Mouse (Mus musculus): Measurements from ENCODE around the gene Wdr70. TPM values are rescaled to one million over a fixed set of nuclear protein-coding genes. Genes with fewer than 3 reads are reported as not detected.
A peak's percentile ranks its signal among the peaks of the same experiment; 100 is the strongest.

The Wdr70 gene
- polyA plus RNA-seq, 1 experiment from 2014 or later: 51.6 TPM

DNA sequence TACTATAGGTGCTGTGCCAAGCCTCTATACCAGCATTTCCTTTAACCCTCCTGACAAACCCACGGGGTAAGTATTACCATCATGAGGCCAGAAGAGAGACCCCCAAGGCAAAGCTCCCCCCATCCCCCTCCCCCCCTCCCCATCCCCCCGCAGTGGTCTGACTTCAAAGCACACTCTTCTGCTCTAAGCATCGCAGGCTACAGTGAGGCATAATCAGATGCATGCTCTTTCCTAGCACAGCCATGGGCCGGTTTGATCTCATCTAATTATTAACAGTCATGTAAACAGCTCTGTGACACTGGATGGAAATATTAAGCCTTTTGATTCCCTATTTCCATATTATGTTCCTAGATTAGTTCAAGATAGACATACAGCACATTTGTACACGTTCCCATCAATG is 226.5 kb downstream of the Wdr70 start:
- Histone ChIP-seq H3K27me3 (ENCODE audit: insufficient read depth, poor library complexity, severe bottlenecking) (no peaks in the 10 kb centered on the region), H3K4me3 (no peak overlapping the region), H3K9me3 (no peaks in the 10 kb centered on the region), H3K36me3 (no peaks in the 10 kb centered on the region), H3K4me1 (0 out of 2 replicates have a peak, but pooled peaks cover under 1% of the 10 kb centered on the region), H3K27ac (no peak overlapping the region)
- no peak for DNase-seq (ENCODE audit: low spot score)
- WGBS: 76% methylated on average over 5 of the region's 5 CpGs

DNA sequence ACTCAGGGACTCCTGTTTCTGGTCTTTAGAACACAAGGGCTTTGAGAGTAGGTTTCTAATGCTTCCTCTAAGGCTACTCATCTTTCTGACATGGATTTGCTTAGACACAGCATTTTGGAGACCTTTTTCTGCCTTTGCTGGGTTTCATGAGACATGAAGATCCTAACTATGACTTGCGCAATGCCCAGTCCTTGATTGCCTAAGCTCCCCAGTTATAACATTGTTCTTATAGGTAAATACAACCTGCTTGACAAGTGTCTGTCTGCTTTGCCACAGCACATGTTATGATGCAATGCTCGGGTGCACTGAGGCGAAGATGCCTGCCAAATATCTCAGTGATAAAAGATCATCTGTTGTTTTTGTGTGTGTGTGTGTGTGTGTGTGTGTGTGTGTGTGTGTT is 233.7 kb downstream of the Wdr70 start:
- no peak for DNase-seq (ENCODE audit: low spot score)
- no peaks in the 10 kb centered on the region for H3K4me1 ChIP-seq
- 83% methylated on average over 3 of the region's 3 CpGs for WGBS
- no peak overlapping the region for H3K27ac ChIP-seq
- no peaks in the 10 kb centered on the region for H3K36me3 ChIP-seq
- H3K9me3 ChIP-seq: no peaks in the 10 kb centered on the region
- no peaks in the 10 kb centered on the region for H3K27me3 ChIP-seq (ENCODE audit: insufficient read depth, poor library complexity, severe bottlenecking)
- no peak overlapping the region for H3K4me3 ChIP-seq

DNA sequence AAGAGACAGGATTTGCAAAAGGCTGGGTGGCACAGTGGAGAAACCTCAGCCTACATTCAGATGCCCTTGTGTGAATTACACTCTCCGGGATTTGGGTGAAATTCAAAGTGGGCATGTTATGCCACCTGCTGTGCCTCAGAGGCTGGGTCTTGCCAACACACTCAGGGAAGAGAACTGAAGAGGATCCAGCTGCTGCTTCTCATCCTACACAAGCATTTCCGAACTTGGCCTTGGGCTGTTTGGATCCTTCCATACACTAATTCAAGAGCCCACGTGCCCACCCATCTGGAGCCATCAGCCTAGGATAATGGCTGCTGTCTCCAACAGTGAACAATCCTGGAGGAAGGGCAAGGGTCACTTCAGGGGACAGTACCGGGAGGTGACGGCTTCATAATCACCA is 235.7 kb downstream of the Wdr70 start:
- Histone ChIP-seq H3K4me1 (no peaks in the 10 kb centered on the region), H3K27me3 (ENCODE audit: insufficient read depth, poor library complexity, severe bottlenecking) (no peaks in the 10 kb centered on the region), H3K27ac (no peak overlapping the region), H3K36me3 (no peaks in the 10 kb centered on the region), H3K4me3 (no peak overlapping the region), H3K9me3 (no peaks in the 10 kb centered on the region)
- no peak for DNase-seq (ENCODE audit: low spot score)
- 69% methylated on average over 5 of the region's 5 CpGs for WGBS

DNA sequence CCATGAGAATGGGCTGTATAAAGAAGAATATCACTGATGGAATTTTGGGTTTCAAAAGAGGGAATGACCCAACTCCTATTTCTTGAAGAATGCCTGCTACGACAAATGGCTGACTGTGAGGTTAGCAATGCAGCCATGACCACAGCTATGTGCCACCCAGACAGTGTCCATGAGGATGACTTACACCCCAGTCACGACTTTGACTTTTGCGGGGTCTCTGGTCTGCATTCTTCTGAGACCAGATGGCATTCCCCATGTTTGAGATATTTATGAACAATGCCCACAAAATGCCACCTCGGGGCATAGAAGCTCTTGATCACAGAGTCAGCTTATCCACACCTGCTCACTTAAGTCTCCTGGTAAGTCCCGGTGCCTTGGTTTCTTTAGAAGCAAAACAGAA is 236.1 kb downstream of the Wdr70 start:
- no peak for DNase-seq (ENCODE audit: low spot score)
- Histone ChIP-seq H3K36me3 (no peaks in the 10 kb centered on the region), H3K27ac (no peak overlapping the region), H3K4me3 (no peak overlapping the region), H3K9me3 (no peaks in the 10 kb centered on the region), H3K4me1 (no peaks in the 10 kb centered on the region), H3K27me3 (ENCODE audit: insufficient read depth, poor library complexity, severe bottlenecking) (no peaks in the 10 kb centered on the region)
- 85% methylated on average over 5 of the region's 5 CpGs for WGBS

DNA sequence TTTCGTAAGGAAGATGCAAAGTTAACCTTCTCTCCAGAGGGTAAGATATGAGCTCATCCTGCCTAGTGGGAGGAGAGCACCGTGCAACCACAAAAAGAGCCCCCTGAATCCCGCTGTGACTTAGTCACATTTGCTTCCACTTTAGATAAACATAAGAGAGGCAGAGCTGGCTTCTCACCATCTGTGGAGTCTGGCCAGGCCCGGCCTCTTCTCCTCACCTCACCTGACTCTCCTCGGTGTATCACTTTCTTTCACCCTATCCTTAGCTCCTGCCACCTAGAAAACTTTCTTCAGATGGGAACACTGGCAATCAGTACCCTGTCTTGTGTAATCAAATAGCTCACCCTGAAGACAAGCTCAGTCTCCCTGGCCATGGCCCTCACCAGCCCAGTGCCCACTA is 240.2 kb downstream of the Wdr70 start:
- H3K4me1 ChIP-seq: 0 out of 2 replicates have a peak, but pooled peaks cover 3% of the 10 kb centered on the region
- no peak for DNase-seq (ENCODE audit: low spot score)
- WGBS: 63% methylated on average over 5 of the region's 5 CpGs

DNA sequence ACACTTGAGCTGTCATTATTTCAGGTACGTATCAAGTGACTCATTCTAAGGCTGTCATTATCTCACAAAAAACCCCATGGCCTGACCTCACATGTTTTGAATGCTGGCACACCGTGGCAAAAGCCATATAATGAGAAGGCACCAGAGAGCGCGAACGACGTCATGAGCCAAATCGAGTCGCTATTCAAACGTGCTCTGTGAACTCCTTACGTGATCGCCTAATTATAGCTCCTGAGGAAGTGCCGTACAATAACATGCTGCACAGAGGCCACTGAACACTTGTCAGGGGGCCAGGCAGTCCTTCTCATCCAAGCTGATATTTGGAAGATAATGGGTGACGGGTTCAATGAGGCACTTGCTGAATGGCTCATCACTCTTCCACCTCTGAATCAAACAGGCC is 241.6 kb downstream of the Wdr70 start:
- 59% methylated on average over 13 of the region's 13 CpGs for WGBS
- Histone ChIP-seq H3K9me3 (no peaks in the 10 kb centered on the region), H3K27me3 (ENCODE audit: insufficient read depth, poor library complexity, severe bottlenecking) (no peaks in the 10 kb centered on the region), H3K4me3 (no peak overlapping the region), H3K4me1 (0 out of 2 replicates have a peak, but pooled peaks cover 3% of the 10 kb centered on the region), H3K27ac (no peak overlapping the region), H3K36me3 (no peaks in the 10 kb centered on the region)
- DNase-seq (ENCODE audit: low spot score): no peak

More for the DNA sequence above, 240.2 kb downstream of the Wdr70 start:
- Histone ChIP-seq H3K36me3 (no peaks in the 10 kb centered on the region), H3K27me3 (ENCODE audit: insufficient read depth, poor library complexity, severe bottlenecking) (no peaks in the 10 kb centered on the region), H3K9me3 (no peaks in the 10 kb centered on the region), H3K27ac (no peak overlapping the region), H3K4me3 (no peak overlapping the region)

DNA sequence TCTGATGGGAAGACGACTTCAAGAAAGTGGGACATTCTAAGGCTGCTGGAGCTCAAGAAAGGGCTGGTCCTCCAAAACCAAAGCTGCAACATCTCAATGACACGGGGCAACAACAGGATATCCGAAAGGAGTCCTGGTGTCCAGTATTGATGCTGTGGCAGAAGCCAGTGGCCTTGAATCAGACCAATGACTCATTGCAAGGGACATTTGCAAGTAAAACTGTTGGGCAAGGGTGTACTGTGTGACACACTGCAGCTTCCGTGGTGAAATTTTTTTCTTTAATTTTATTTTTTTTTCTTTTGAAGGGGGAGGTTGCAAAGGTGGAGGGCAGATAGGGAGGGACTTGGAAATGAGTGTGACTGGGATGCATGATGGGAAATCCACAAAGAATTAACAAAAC is 256.6 kb downstream of the Wdr70 start:
- Histone ChIP-seq H3K4me3 (no peak overlapping the region), H3K27me3 (ENCODE audit: insufficient read depth, poor library complexity, severe bottlenecking) (no peaks in the 10 kb centered on the region), H3K9me3 (no peaks in the 10 kb centered on the region), H3K27ac (no peak overlapping the region), H3K4me1 (no peaks in the 10 kb centered on the region), H3K36me3 (no peaks in the 10 kb centered on the region)
- WGBS: 76% methylated on average over 4 of the region's 4 CpGs
- DNase-seq (ENCODE audit: low spot score): no peak

DNA sequence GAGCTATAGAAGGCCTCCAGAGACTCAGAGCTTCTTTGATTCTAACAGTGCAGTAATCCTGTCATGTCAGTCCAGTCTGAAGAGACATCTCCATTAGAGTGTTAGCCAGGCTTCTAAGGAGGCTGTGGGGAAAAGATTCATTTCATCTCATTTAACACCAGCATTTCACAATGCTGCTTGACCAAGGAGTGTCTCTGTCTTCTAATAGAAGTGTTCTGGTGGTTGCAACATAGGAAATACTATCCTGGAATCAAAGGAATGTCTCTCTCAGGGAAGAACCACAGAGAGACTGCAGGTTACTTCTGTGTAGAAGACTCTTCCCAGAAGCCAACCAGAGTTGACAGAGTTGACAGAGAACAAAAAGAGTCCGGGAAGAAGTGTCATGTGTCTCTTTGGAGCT is 257.3 kb downstream of the Wdr70 start:
- H3K9me3 ChIP-seq: no peaks in the 10 kb centered on the region

DNA sequence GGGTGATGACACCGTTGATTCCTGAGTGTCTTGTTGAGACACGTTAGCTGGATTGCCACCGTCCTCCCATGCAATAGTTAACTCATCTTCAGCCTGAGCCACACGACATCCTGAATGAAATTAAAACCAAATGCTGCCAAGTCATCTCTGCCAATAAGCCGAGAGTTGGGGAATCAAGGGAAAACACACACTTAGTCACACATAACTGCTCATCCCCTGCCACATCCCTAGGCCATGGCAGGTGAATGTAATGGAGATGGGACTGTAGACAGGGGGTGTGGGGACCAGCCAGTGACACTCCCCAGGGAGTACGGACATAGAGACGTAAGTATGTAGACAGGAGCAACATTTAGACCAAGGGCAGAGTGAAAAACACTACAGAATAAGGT is 260.1 kb downstream of the Wdr70 start:
- Histone ChIP-seq H3K36me3 (no peaks in the 10 kb centered on the region), H3K27ac (no peak overlapping the region), H3K27me3 (ENCODE audit: insufficient read depth, poor library complexity, severe bottlenecking) (no peaks in the 10 kb centered on the region), H3K9me3 (no peaks in the 10 kb centered on the region), H3K4me3 (no peak overlapping the region), H3K4me1 (no peaks in the 10 kb centered on the region)
- 76% methylated on average over 7 of the region's 7 CpGs for WGBS
- DNase-seq (ENCODE audit: low spot score): no peak

More for the DNA sequence above, 257.3 kb downstream of the Wdr70 start:
- no peak for DNase-seq (ENCODE audit: low spot score)
- no peak overlapping the region for H3K27ac ChIP-seq
- no peaks in the 10 kb centered on the region for H3K36me3 ChIP-seq
- H3K4me1 ChIP-seq: no peaks in the 10 kb centered on the region
- no peaks in the 10 kb centered on the region for H3K27me3 ChIP-seq (ENCODE audit: insufficient read depth, poor library complexity, severe bottlenecking)
- 84% methylated on average over 1 of the region's 1 CpGs for WGBS
- H3K4me3 ChIP-seq: no peak overlapping the region

DNA sequence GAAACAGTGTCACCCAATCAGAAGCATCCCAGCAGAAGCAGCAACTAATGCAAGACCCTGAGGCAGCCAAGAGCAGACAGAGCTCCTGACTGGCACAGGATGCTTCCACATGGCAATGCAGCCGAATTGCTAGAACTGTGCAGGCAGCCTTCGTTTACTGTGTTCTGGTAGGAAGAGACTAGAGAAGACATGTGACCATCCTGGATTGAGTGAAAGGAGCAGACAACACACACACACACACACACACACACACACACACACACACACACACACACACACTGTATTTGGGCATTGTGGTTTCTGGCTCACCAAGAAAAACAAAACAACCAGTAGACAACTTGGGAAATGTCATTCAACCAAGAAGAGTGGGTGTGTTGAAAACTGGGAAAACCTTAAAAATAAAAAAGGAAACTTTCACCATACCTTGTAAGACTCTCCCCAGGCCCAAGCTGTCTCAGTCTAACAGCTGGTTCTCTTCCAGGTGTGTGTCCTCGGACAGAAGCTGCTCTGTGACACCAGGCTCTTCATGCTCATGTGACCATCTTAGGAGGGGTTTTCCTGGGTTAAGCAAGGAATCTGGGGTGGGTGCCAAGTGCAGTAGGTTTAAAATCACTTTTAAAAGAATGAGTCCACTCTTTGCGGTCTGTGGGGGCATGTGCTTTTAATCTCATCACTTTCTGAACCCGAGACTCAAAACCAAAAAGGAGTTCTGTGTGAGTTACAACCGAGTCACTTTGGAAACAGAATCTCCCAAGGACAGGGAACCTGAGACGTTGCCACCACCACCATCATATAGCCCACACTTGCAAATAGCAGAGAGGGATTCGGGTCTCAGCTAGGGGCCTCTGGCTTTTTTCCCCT is 260.7 kb downstream of the Wdr70 start:
- H3K27me3 ChIP-seq (ENCODE audit: insufficient read depth, poor library complexity, severe bottlenecking): no peaks in the 10 kb centered on the region
- H3K4me3 ChIP-seq: no peak overlapping the region
- no peaks in the 10 kb centered on the region for H3K4me1 ChIP-seq
- WGBS: 74% methylated on average over 8 of the region's 8 CpGs
- H3K36me3 ChIP-seq: no peaks in the 10 kb centered on the region
- H3K27ac ChIP-seq: no peak overlapping the region
- H3K9me3 ChIP-seq: no peaks in the 10 kb centered on the region
- no peak for DNase-seq (ENCODE audit: low spot score)

DNA sequence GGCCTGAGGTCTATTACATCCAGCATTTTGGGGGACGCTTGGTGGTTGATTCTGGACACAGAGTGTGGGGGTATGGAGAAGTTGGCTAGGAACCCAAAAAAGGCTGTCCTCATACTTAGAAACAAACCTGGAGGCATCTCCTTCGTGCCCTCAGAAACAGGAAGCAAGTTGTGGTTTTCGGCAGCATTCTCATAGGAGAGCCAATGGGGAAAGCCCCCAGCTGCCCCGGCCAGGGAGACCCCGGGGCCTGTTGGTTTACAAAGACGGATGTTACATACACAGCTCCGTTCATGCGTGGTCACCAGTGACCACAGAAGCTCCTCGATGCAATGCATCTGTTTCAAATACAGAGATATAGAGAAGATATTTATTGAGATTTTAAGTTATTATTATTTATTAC is 263.6 kb downstream of the Wdr70 start:
- Histone ChIP-seq H3K27ac (no peak overlapping the region), H3K27me3 (ENCODE audit: insufficient read depth, poor library complexity, severe bottlenecking) (no peaks in the 10 kb centered on the region), H3K36me3 (no peaks in the 10 kb centered on the region), H3K4me3 (no peak overlapping the region), H3K9me3 (no peaks in the 10 kb centered on the region), H3K4me1 (no peaks in the 10 kb centered on the region)
- DNase-seq (ENCODE audit: low spot score): no peak
- 84% methylated on average over 9 of the region's 9 CpGs for WGBS

DNA sequence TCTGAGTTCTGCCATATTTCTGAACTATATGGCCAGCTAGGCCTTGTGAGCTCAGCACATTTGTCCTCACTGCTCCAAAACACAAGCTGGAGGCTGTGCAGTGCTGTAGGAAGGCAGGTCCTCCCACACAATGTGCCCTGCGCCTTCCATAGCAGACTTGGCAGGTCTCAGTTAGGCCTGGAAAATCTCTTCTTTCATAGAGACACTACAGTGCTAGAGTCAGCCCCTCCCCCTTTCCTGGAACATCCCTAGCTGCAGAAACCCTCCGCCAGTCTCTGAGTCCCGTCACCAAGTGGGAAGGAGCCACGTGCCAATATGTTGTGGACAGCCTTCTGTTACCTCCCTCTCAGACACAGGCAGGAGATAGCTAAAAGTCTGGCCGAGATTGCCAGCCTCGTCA is 273.5 kb downstream of the Wdr70 start:
- H3K9me3 ChIP-seq: no peaks in the 10 kb centered on the region
- H3K4me3 ChIP-seq: no peak overlapping the region
- 24% methylated on average over 6 of the region's 6 CpGs for WGBS
- H3K27me3 ChIP-seq (ENCODE audit: insufficient read depth, poor library complexity, severe bottlenecking): peaks cover 4% of the 10 kb centered on the region
- peaks cover 15% of the 10 kb centered on the region; the same call in 1 of the 2 replicates for H3K4me1 ChIP-seq
- DNase-seq (ENCODE audit: low spot score): peak; percentile 80
- no peaks in the 10 kb centered on the region for H3K36me3 ChIP-seq
- no peak overlapping the region for H3K27ac ChIP-seq

DNA sequence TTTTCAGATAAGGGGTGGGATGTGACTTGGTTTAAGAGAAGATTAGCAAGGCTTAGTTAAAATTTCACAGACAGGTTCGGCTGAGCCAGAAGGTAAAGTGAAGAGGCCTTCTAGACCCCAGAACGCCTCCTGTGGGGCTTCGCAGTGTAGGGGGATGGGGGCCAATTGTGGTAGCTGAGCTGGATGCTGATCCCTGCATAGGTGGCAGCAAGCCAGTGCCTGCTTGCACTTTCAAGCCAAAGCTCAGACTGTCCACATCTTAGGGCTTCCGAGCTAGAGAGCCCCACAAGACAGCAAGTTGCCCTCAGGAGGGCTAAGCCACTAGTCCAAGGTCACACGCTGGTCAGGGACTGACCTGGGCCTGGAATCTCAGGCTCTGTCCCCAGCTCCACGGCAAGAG is 275.1 kb downstream of the Wdr70 start:
- H3K27me3 ChIP-seq (ENCODE audit: insufficient read depth, poor library complexity, severe bottlenecking): peaks cover 16% of the 10 kb centered on the region
- H3K9me3 ChIP-seq: no peaks in the 10 kb centered on the region
- 56% methylated on average over 6 of the region's 6 CpGs for WGBS
- peaks cover 15% of the 10 kb centered on the region; the same call in 1 of the 2 replicates for H3K4me1 ChIP-seq
- H3K27ac ChIP-seq: peak overlapping the region; percentile 52; the same call in 1 of the 2 replicates
- no peaks in the 10 kb centered on the region for H3K36me3 ChIP-seq
- no peak for DNase-seq (ENCODE audit: low spot score)
- H3K4me3 ChIP-seq: no peak overlapping the region

Measured in heart, embryonic 10.5 days (tissue).